Mouse (Mus musculus) kidney, adult 11 months (tissue): ENCODE measurements around the gene Nprl3.

Experiments used
- DNase-seq: peaks from one replicate; pipeline ENCODE4 v3.0.0; 2022

Gene Nprl3

GRCm38 (mm10) chr11:32244064-32244463 lies 23.4 kb downstream of the Nprl3 start:
- DNase-seq, result no peak

DNA sequence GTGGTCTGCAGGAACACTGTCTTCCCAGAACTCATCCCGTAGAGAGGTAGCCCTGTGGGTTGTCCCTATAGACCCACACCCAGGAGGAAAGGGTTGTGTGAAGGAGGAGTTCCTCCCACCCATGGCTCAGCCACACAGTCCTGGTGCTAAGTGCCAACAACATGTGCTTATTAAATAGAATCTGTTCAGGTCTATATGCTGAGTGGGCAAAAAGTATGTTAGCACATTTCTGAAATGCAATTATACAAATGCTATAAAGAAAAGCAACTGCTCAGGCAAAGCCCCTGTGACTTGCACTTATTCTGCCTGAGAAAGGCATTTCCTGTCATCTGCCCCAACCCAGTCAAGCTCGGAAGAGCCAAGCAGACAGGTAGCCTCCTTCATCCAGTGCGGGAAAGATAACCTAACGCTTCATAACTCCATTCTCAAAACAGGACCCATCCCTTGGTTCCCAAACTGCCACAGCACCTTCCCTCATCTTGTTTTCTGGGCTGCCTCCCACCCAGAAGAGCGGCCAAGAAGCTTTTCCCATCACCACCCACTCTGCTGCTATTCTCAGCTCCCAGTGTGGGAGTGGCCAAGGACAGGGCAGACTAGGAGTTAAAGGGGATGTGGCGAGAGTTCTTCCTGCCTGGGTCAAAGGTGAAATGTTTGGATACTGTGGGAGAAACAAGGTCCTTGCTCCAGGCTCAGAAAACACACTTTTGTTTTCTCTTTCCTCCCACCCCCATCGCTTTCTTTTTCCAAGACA lies 24.1 kb downstream of the Nprl3 start:
- no peak for DNase-seq

DNA sequence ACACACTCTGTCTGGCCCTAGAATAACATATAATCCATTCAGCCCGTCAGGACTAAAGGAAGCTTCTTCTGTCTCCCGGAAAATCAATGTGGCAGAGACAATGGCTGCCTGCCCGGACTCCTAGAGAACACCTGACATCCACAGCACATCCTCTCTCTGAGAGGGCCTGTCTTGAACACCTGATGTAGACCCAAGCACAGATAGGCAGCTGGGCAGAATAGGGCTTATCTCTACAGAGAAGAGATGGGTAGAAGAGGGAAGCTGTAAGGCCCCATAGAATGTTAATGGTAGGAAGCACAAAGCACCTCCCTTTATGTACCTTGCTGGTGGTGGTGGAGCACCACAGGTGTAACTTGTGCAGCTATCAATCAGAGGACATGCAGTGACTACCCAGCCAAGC lies 25.3 kb downstream of the Nprl3 start:
- DNase-seq, result no peak

GRCm38 (mm10) chr11:32241391-32241790 lies 26.1 kb downstream of the Nprl3 start:
- no peak for DNase-seq

- peak; percentile 73 for DNase-seq
These were observed 29.2 kb downstream of the Nprl3 start for GRCm38 (mm10) chr11:32238093-32238860.

DNA sequence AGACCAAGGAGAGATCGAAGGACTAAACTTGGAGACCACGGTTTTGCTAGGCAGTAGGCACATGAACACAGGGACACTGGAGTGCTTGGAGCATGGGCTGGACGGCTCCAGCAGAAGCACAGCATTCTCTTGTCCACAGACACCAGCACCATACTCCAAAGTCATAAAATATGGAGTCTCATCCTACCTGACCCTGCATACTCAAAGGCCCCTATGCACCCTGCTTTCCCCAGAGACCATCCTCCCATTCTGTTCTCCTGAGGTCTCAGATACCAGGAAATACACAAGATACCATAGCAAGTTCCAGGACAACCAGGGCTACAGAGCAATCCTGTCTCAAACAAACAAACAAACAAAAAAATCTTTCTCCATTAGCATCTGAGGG lies 30.1 kb downstream of the Nprl3 start:
- no peak for DNase-seq

DNA sequence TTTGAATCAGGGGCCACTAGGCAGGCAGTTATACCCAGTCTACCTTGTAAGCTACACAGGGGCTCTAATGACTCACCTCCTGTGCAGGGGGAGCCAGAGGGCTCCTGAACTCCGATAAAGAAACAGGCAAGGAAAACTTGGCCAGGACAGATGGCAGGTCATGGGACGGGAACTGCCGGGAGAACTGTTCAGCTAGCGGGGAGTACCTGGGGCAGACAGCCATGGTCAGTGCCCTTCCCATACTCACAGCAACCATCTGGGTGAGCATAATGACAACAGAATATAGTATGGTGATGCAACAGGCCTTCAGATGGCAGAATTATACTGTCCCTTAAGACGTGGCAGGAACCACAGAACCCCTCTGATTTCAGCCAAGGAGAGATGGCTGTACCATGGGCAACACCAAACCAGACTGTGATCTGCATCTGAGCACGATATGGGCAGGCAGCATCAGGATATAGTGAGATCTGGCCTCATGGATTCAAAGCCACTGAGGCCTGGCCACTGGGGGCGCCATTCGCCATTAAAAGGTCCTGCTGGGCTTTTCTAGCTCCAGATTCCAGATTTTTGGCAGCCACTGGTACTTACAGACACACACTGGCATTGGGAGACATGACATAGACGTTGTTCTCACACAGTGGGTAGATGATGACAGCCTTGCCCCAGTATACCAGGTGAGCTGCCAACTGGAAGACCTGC lies 30.6 kb downstream of the Nprl3 start:
- no peak for DNase-seq

- no peak for DNase-seq
These were observed 31.4 kb downstream of the Nprl3 start for GRCm38 (mm10) chr11:32236132-32236531.

- peak; percentile 84 for DNase-seq
These were observed 31.9 kb downstream of the Nprl3 start for GRCm38 (mm10) chr11:32235646-32236045.

DNA sequence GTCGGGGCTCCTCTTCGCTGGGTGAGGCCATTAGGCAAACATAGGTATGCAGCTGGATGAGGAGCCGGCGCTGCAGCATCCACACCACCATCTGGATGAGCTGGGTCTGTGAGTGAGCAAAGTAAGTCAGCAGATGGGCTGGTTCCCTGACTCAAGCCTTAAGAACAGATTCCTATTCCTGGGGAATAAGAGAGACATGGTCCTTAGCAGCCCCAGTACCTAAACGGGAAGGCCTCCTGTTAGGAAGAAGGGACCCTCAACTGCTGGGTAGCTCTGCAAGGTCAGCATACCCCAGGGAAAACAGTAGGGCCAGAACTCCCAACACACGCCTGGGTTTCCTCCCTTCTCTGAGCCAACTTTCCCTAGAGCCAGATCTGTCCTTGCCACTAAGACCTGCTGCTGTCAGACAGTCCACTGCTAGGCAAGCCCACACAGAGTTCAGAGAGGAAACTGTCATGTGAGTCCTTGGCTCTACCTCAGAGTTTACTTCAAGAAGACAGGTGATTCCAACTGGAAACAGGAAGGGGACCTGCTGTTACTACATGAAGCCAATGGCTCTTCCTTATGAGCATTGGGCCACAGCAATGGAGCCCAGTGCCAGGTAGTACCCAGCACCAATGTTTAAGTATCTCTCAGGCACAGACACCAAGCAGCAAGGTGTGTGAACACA lies 32.6 kb downstream of the Nprl3 start:
- DNase-seq, result no peak

DNA sequence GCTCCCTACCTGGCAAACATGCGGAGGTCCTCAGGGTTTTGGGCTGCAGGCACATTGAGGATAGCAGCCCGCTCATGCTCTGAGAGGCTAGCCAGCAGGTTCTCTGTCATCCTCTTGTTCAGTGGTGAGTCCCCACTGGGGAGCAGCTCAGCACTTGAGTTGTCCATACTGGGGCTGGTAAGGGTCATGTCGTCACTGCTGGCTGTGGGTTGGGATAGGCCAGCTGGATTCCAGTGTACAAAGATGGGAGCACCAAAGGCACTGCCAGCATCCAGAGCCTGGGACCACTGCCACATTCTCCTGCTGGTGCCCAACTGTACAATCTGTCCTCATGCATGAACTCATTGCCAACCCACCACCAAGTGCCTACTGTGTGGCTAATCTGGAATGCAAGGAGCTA lies 33.6 kb downstream of the Nprl3 start:
- DNase-seq, result no peak

GRCm38 (mm10) chr11:32232848-32233247 lies 34.7 kb downstream of the Nprl3 start:
- DNase-seq, result no peak

GRCm38 (mm10) chr11:32231125-32231524 lies 36.4 kb downstream of the Nprl3 start:
- DNase-seq, result no peak

DNA sequence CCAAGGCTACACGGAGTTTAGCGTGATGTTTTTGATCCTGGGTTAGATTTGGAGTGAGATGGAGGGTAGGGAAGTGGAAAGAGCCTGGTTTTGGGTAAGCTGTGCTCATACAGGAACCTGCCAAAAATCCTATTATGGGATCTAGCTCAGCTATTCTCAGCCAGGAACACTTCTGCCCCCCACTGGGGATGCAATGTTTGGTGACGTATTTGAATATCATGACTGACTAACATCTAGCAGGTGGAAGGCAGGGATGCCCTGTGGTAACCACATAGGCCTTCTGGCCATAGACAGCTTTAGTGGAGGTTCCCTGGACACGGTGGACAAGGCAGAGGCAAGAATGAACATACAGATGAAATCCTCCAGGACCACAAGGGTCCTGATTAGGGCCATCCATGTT lies 37.3 kb downstream of the Nprl3 start:
- no peak for DNase-seq

GRCm38 (mm10) chr11:32228292-32228845 lies 39.1 kb downstream of the Nprl3 start:
- no peak for DNase-seq

DNA sequence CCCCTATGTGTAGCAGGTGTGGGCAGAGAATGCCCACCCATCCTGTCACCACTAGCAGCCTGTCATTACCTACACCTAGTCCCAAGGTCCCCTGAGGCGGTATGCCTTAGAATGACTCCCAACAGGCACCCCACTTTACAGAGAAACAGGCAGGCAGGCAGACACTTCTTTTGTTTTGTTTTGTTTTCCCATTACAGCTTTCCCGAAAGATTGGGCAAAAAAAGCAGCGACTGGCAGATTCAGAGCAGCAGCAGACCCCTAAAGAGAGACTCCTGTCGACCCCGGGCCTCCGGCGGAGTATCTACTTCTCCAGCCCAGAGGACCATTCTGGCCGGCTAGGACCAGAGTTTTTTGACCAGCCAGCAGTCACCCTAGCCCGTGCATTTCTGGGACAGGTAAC lies 40.0 kb downstream of the Nprl3 start:
- DNase-seq, result no peak

- no peak for DNase-seq
These were observed 40.5 kb downstream of the Nprl3 start for GRCm38 (mm10) chr11:32227041-32227440.

DNA sequence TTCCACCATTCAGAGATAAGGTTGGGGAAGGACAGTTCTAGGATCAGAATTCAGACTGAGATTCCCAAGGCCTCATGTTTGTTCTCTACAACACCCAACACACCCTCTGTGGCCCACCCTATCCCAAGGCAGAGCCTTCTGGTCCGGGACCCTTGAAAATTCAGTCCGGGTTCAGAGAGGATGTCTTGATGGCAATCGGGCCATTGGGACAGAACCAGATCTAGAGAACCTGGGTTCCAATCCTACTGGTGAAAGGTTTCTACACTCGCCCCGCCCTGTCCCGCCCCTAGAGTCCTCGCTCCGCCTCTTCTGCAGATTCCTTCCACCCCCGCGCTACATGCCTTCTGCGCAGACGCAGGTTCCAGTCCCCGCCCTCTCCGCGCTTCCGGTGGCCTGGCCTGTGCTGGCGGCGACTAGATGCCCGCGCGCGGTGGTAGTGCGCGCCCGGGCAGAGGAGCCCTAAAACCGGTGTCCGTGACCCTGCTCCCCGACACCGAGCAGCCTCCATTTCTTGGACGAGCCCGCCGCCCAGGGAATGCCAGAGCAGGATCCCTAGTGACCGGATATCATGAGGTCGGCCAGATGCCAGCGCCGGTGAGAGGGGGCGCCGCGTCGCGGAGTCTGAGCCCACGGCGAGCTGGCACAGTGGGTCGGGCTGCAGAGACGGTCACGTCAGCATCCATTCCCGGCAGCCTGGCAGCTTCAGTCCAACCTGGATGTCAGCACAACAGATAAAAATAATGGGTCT lies 41.2 kb downstream of the Nprl3 start, which contains the start of gene Mpg:
TSS of gene Mpg (plus strand) at position 382 of the 748 bp plus-strand sequence.
- peak; percentile 85 for DNase-seq

GRCm38 (mm10) chr11:32225222-32226104 lies 42.0 kb downstream of the Nprl3 start:
- DNase-seq, result no peak

GRCm38 (mm10) chr11:32224468-32225139 lies 42.9 kb downstream of the Nprl3 start:
- DNase-seq, result peak; percentile 80
